Mouse (Mus musculus) embryonic facial prominence, embryonic 15.5 days (tissue): ENCODE measurements around the gene Pdss2. TPM values are rescaled to one million over a fixed set of nuclear protein-coding genes. Genes with fewer than 3 reads are reported as not detected.

Experiments used
- ATAC-seq: fragments of 200-750 bp; cut with Nextera tagmentation; 2 replicates; pipeline ENCODE4 v1.8.0; 2017; ENCODE audit warnings: low read depth, moderate TSS enrichment; ENCODE audit not compliant: insufficient number of reproducible peaks, low FRiP score, low TSS enrichment
- H3K27ac ChIP-seq: fragments of 300-500 bp; sonication (generic); replicated peaks from 2 replicates; pipeline ENCODE4 v1.5.1; 2015; ENCODE audit warnings: mild to moderate bottlenecking, inconsistent platforms
- H3K27me3 ChIP-seq: fragments of 300-500 bp; sonication (generic); 2 replicates; pipeline ENCODE4 v1.6.1; 2015; ENCODE audit warnings: inconsistent platforms
- H3K36me3 ChIP-seq: fragments of 300-500 bp; sonication (generic); 2 replicates; pipeline ENCODE4 v1.6.1; 2015; ENCODE audit warnings: mild to moderate bottlenecking, inconsistent platforms
- H3K4me1 ChIP-seq: fragments of 300-500 bp; sonication (generic); 2 replicates; pipeline ENCODE4 v1.6.1; 2015; ENCODE audit warnings: inconsistent platforms
- H3K4me2 ChIP-seq: fragments of 300-500 bp; sonication (generic); replicated peaks from 2 replicates; pipeline ENCODE4 v1.6.1; 2015; ENCODE audit warnings: mild to moderate bottlenecking, inconsistent platforms
- H3K4me3 ChIP-seq: fragments of 300-500 bp; sonication (generic); replicated peaks from 2 replicates; pipeline ENCODE4 v1.5.1; 2015; ENCODE audit warnings: mild to moderate bottlenecking, inconsistent platforms
- H3K9ac ChIP-seq: fragments of 300-500 bp; sonication (generic); 2 replicates; pipeline ENCODE4 v1.6.1; 2015; ENCODE audit warnings: inconsistent platforms
- H3K9me3 ChIP-seq: fragments of 300-500 bp; sonication (generic); replicated peaks from 2 replicates; pipeline ENCODE4 v1.6.1; 2016; ENCODE audit warnings: inconsistent platforms
- WGBS: fragments of 180-500 bp; shearing (Covaris S2); methylation state at CpG from one replicate; pipeline ENCODE4 v1.1.7; 2015; 5-methylcytosine and 5-hydroxymethylcytosine counted together
- polyA plus RNA-seq: library from polyadenylated mRNA; unstranded; fragments of >200 nt; fragmentation: Nextera tagmentation; extraction: Ambion mirVana; gene quantifications from 2 replicates; pipeline ENCODE4 v1.2.1, GENCODE M21; 2015

The Pdss2 gene
- polyA plus RNA-seq, 1 experiment from 2014 or later: 11.2 TPM

GRCm38 (mm10) chr10:43277266-43278145 lies 56.2 kb downstream of the Pdss2 start:
- no peaks in the 10 kb centered on the region for H3K27me3 ChIP-seq
- no peak overlapping the region for H3K4me3 ChIP-seq
- no peaks in the 10 kb centered on the region for H3K9me3 ChIP-seq
- peaks cover 8% of the 10 kb centered on the region; the same call in 1 of the 2 replicates for H3K4me1 ChIP-seq
- no peak overlapping the region for H3K4me2 ChIP-seq
- no peak for ATAC-seq
- 55% methylated on average over 8 of the region's 8 CpGs for WGBS
- no peak overlapping the region for H3K27ac ChIP-seq
- H3K9ac ChIP-seq: no peak overlapping the region
- no peaks in the 10 kb centered on the region for H3K36me3 ChIP-seq

- Histone ChIP-seq H3K4me3 (no peak overlapping the region), H3K36me3 (no peaks in the 10 kb centered on the region), H3K9me3 (no peaks in the 10 kb centered on the region), H3K27ac (no peak overlapping the region), H3K27me3 (no peaks in the 10 kb centered on the region), H3K4me2 (no peak overlapping the region), H3K9ac (no peak overlapping the region), H3K4me1 (peaks cover 8% of the 10 kb centered on the region; the same call in 1 of the 2 replicates)
- no peak; the same call in 1 of the 2 replicates for ATAC-seq
- 33% methylated on average over 5 of the region's 5 CpGs for WGBS
These were observed 58.5 kb downstream of the Pdss2 start for GRCm38 (mm10) chr10:43279637-43280288.

- Histone ChIP-seq H3K9me3 (no peaks in the 10 kb centered on the region), H3K4me2 (no peak overlapping the region), H3K27ac (no peak overlapping the region), H3K4me3 (no peak overlapping the region), H3K4me1 (no peaks in the 10 kb centered on the region), H3K27me3 (no peaks in the 10 kb centered on the region), H3K9ac (no peak overlapping the region), H3K36me3 (no peaks in the 10 kb centered on the region)
- ATAC-seq: no peak
- 59% methylated on average over 1 of the region's 1 CpGs for WGBS
These were observed 64.3 kb downstream of the Pdss2 start for GRCm38 (mm10) chr10:43285541-43285940.

DNA sequence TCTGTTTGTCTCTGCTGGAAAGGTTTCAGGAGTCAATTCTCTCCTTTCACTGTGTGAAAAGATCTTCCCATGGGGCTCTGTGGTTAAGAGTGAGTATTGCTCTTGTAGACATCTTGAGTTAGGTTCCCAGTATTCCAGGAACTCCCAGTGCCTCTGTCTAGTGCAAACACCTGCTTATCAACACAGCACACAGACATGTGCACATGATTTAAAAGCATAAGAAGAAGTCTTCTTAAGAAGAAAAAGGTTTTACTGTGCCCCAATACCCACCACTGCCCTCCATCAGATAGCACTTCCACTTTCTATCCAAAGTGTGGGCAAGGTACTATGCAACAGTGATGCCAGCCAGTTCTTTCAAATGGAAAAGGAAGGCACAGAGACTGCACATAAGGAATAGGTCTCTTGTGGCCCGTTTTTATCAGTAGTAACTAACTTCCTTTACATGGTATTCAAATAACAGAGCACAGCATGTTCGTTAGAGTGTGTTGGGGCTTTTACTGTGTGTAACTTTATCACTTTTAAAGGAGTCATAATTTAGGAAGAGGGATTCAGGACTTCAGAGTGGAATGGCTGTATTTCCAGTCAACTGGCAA lies 69.4 kb downstream of the Pdss2 start:
- Histone ChIP-seq H3K27me3 (no peaks in the 10 kb centered on the region), H3K27ac (no peak overlapping the region), H3K4me3 (no peak overlapping the region), H3K4me2 (no peak overlapping the region), H3K9ac (no peak overlapping the region), H3K4me1 (no peaks in the 10 kb centered on the region), H3K36me3 (no peaks in the 10 kb centered on the region), H3K9me3 (no peaks in the 10 kb centered on the region)
- WGBS: 72% methylated on average over 2 of the region's 2 CpGs
- ATAC-seq: no peak

DNA sequence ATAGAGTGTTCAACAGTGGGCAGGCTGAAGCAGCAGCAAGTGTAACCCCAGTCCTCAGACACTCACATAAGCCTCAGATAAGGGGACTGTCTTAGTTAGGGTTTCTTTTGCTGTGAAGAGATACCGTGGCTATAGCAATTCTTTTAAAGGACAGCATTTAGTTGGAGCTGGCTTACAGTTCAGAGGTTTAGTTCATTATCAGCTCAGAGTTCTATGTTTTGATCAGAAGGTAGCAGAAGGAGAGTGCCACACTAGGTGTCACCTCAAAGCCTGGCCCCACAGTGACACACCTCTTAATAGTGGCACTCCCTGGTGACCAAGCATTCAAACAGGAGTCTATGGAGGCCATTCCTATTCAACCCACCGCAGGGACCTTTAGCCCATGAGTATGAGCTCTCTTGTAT lies 70.0 kb downstream of the Pdss2 start:
- no peak overlapping the region for H3K27ac ChIP-seq
- no peaks in the 10 kb centered on the region for H3K27me3 ChIP-seq
- no peaks in the 10 kb centered on the region for H3K4me1 ChIP-seq
- H3K9me3 ChIP-seq: no peaks in the 10 kb centered on the region
- no peak overlapping the region for H3K9ac ChIP-seq
- no peak for ATAC-seq
- H3K4me3 ChIP-seq: no peak overlapping the region
- no peaks in the 10 kb centered on the region for H3K36me3 ChIP-seq
- 86% methylated on average over 2 of the region's 2 CpGs for WGBS
- no peak overlapping the region for H3K4me2 ChIP-seq

- Histone ChIP-seq H3K4me2 (no peak overlapping the region), H3K4me3 (no peak overlapping the region)
- 71% methylated on average over 4 of the region's 4 CpGs for WGBS
These were observed 71.2 kb downstream of the Pdss2 start for GRCm38 (mm10) chr10:43292454-43292853.

GRCm38 (mm10) chr10:43294331-43294730 lies 73.0 kb downstream of the Pdss2 start:
- no peak overlapping the region for H3K9ac ChIP-seq
- H3K27ac ChIP-seq: no peak overlapping the region
- H3K9me3 ChIP-seq: no peaks in the 10 kb centered on the region
- no peaks in the 10 kb centered on the region for H3K4me1 ChIP-seq
- 82% methylated on average over 4 of the region's 4 CpGs for WGBS
- no peaks in the 10 kb centered on the region for H3K36me3 ChIP-seq
- H3K4me2 ChIP-seq: no peak overlapping the region
- H3K4me3 ChIP-seq: no peak overlapping the region
- ATAC-seq: no peak
- H3K27me3 ChIP-seq: no peaks in the 10 kb centered on the region

More at GRCm38 (mm10) chr10:43292454-43292853, 71.2 kb downstream of the Pdss2 start:
- Histone ChIP-seq H3K9me3 (no peaks in the 10 kb centered on the region), H3K36me3 (no peaks in the 10 kb centered on the region), H3K27ac (no peak overlapping the region), H3K27me3 (no peaks in the 10 kb centered on the region), H3K9ac (no peak overlapping the region), H3K4me1 (no peaks in the 10 kb centered on the region)
- no peak for ATAC-seq

- Histone ChIP-seq H3K9ac (no peak overlapping the region), H3K4me1 (no peaks in the 10 kb centered on the region), H3K4me2 (no peak overlapping the region), H3K27me3 (no peaks in the 10 kb centered on the region), H3K9me3 (no peaks in the 10 kb centered on the region), H3K27ac (no peak overlapping the region), H3K4me3 (no peak overlapping the region), H3K36me3 (no peaks in the 10 kb centered on the region)
- WGBS: 79% methylated on average over 5 of the region's 5 CpGs
- ATAC-seq: no peak
These were observed 87.0 kb downstream of the Pdss2 start for GRCm38 (mm10) chr10:43308105-43308810.

GRCm38 (mm10) chr10:43310781-43311392 lies 89.6 kb downstream of the Pdss2 start:
- WGBS: 63% methylated on average over 10 of the region's 10 CpGs
- Histone ChIP-seq H3K4me1 (no peaks in the 10 kb centered on the region), H3K9ac (no peak overlapping the region), H3K9me3 (no peaks in the 10 kb centered on the region), H3K36me3 (no peaks in the 10 kb centered on the region), H3K4me3 (no peak overlapping the region), H3K27me3 (no peaks in the 10 kb centered on the region), H3K27ac (no peak overlapping the region), H3K4me2 (no peak overlapping the region)
- ATAC-seq: no peak

GRCm38 (mm10) chr10:43312211-43312610 lies 90.9 kb downstream of the Pdss2 start:
- H3K27me3 ChIP-seq: no peaks in the 10 kb centered on the region
- H3K9ac ChIP-seq: no peak overlapping the region
- no peak overlapping the region for H3K4me2 ChIP-seq
- no peaks in the 10 kb centered on the region for H3K4me1 ChIP-seq
- no peaks in the 10 kb centered on the region for H3K36me3 ChIP-seq
- no peak overlapping the region for H3K4me3 ChIP-seq
- H3K27ac ChIP-seq: no peak overlapping the region
- no peak for ATAC-seq
- no peaks in the 10 kb centered on the region for H3K9me3 ChIP-seq
- WGBS: 46% methylated on average over 2 of the region's 2 CpGs
